Mouse (Mus musculus) cerebellum, adult 2 months (tissue): ENCODE data around the gene Ginm1. TPM values are rescaled to one million over a fixed set of nuclear protein-coding genes. Genes with fewer than 3 reads are reported as not detected.

ENCODE experiments used
- DNase-seq, 2 experiments: peaks; one replicate each; pipeline ENCODE4 v3.0.0; 2021
- H3K27ac ChIP-seq: fragments of 200-500 bp; 2 replicates; pipeline ENCODE4 v1.5.1; 2012; ENCODE audit warnings: low read length, control low read depth, inconsistent platforms; ENCODE audit not compliant: insufficient read depth
- H3K27me3 ChIP-seq: fragments of 200-500 bp; 2 replicates; pipeline ENCODE4 v1.6.1; 2012; ENCODE audit warnings: inconsistent platforms, mild to moderate bottlenecking, low read length, moderate library complexity; ENCODE audit not compliant: control insufficient read depth, insufficient read depth
- H3K4me1 ChIP-seq: fragments of 200-500 bp; 2 replicates; pipeline ENCODE4 v1.6.1; 2011; ENCODE audit warnings: low read length; ENCODE audit not compliant: control insufficient read depth, insufficient read depth
- H3K4me3 ChIP-seq: fragments of 200-500 bp; replicated peaks from 2 replicates; pipeline ENCODE3; 2011; ENCODE audit warnings: mild to moderate bottlenecking, low read depth, low read length, control low read depth; ENCODE audit not compliant: insufficient read depth
- CTCF ChIP-seq: fragments of 200-500 bp; IDR thresholded peaks from 2 replicates; pipeline ENCODE4 v1.5.1; 2011; ENCODE audit warnings: low read depth, mild to moderate bottlenecking, control low read depth, low read length, moderate library complexity, borderline replicate concordance; ENCODE audit not compliant: insufficient read depth
- POLR2A ChIP-seq: fragments of 200-500 bp; IDR thresholded peaks from 2 replicates; pipeline ENCODE4 v1.6.1; 2011; ENCODE audit warnings: low read length, control low read depth, borderline replicate concordance; ENCODE audit not compliant: insufficient read depth
- WGBS: fragments of 180-500 bp; shearing (Covaris S2); methylation state at CpG from one replicate; pipeline ENCODE4 v1.1.7; 2018; 5-methylcytosine and 5-hydroxymethylcytosine counted together
- polyA plus RNA-seq: library from polyadenylated mRNA; depleted of rRNA; stranded (reverse); fragments of >200 nt; gene quantifications from 2 replicates; pipeline ENCODE4 v1.2.3, GENCODE M21; 2012

Ginm1 gene
- polyA plus RNA-seq, 1 experiment, result 34.1 TPM

DNA sequence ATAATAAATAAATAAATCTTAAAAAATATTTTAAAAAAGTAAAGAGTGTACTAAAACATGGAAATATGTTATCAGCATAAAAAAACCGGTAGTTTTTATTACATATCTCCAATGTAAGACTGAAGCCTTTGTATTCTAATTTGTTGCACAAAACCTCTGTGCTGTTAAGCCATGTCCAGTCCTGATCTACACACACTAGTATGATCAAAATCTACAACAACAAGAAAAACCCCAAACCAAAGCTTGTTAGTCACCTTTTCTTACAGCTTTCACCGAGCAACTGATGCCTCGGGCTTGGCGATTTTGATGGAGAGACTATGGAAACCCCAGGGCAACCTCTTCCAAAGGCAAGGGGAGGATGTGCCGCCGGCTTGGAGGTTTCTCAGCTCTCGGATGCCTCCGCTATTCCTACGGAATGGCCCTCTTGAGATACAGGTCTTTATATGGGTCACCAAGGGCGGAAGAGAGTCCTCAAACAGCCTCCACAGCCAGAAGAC lies 322 bp downstream of the Ginm1 start:
- Histone ChIP-seq H3K27me3 (no peaks in the 10 kb centered on the region), H3K4me3 (peak overlapping the region; percentile 96), H3K4me1 (peaks cover 3% of the 10 kb centered on the region), H3K27ac (peak overlapping the region; percentile 61)
- no peak for DNase-seq
- under 1% methylated on average over 10 of the region's 10 CpGs for WGBS
- TF ChIP-seq POLR2A (no peak), CTCF (no peak)

GRCm38 (mm10) chr10:7787319-7787718 lies 5.3 kb downstream of the Ginm1 start:
- no peak overlapping the region for H3K27ac ChIP-seq
- DNase-seq, result no peak
- TF ChIP-seq POLR2A (no peak), CTCF (no peak)
- H3K4me1 ChIP-seq, result no peaks in the 10 kb centered on the region
- no peak overlapping the region for H3K4me3 ChIP-seq
- 58% methylated on average over 2 of the region's 2 CpGs for WGBS
- H3K27me3 ChIP-seq, result no peaks in the 10 kb centered on the region

GRCm38 (mm10) chr10:7781214-7781613 lies 11.4 kb downstream of the Ginm1 start:
- no peaks in the 10 kb centered on the region for H3K4me1 ChIP-seq
- 52% methylated on average over 3 of the region's 3 CpGs for WGBS
- no peak for TF ChIP-seq POLR2A
- no peak for TF ChIP-seq CTCF
- H3K4me3 ChIP-seq, result peak overlapping the region; percentile 68
- no peak overlapping the region for H3K27ac ChIP-seq
- DNase-seq, result no peak
- H3K27me3 ChIP-seq, result no peaks in the 10 kb centered on the region

DNA sequence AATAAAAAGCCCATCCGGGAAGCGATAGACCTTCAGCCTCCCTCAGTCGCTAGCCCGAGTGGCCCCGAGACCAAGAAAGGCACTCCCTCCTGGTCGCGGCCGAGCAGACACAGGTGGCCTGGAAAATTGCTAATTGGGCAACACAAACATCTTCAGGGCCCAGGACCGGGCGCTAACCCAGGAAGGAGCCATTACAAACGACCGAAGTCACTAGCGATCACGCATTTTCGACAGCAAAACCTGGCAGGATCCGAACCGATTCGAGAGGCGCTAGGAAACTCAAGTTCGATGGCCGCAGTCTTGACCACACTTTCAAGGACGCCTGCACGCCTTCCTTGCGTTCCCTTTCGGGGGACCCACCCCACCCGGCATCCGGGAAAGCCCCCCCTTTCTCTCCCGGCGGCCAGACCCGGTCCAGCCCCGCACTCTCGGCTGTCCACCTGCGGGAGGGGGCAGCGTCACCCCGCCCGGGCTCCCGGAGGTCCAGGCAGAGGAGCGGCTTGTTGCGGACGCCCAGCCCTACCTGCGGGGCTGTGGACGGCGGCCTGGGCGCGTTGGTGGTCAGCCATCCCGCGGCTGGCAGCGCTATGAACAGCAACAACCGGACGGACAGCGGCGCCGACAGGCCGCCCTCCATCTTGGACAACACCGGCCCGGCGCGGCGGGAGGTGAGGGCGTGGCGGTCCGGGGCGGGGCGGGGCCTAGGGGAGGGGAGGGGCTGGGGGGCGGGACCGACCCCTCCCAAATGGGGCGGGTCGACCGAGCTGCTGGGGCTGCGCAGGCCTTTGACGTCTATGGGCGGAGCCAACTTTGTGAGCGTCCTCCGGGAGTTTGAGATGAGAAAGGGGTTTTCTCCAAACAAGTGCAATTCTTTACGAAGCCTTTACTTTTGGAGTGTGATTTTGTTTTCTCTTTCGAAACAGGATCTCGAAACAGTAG lies 12.1 kb downstream of the Ginm1 start:
- Histone ChIP-seq H3K27me3 (no peaks in the 10 kb centered on the region), H3K27ac (peak overlapping the region; percentile 49; the same call in 1 of the 2 replicates), H3K4me3 (peak overlapping the region; percentile 68), H3K4me1 (no peaks in the 10 kb centered on the region)
- peak; percentile 89 for DNase-seq
- under 1% methylated on average over 66 of the region's 77 CpGs for WGBS
- TF ChIP-seq CTCF (no peak), POLR2A (peak; percentile 57; the same call in 1 of the 2 replicates)

GRCm38 (mm10) chr10:7779751-7780237 lies 12.8 kb downstream of the Ginm1 start:
- Histone ChIP-seq H3K27me3 (no peaks in the 10 kb centered on the region), H3K4me1 (no peaks in the 10 kb centered on the region), H3K27ac (no peak overlapping the region), H3K4me3 (peak overlapping the region; percentile 68)
- WGBS, result 21% methylated on average over 7 of the region's 7 CpGs
- no peak for DNase-seq
- TF ChIP-seq CTCF (no peak), POLR2A (no peak)

DNA sequence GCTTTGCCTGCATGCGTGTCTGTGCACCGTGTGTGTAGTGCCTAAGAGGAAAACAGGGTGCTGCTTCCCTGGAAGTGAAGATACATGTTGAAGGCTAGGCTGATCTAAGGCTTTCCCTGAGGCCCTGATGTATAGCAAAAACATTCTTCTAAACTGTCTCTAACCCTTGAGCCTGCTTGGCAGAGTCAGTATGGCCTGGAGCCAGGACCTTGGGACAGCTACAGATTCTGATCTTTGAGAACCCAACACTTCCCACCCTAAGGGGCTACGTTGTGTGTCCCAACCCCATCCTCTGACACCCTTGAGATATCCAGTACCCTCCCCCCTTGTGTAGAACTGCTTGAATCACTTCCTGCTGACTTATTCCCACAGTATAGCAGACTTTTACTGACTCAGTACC lies 14.3 kb downstream of the Ginm1 start:
- TF ChIP-seq POLR2A (no peak), CTCF (no peak)
- Histone ChIP-seq H3K27me3 (no peaks in the 10 kb centered on the region), H3K4me3 (no peak overlapping the region), H3K4me1 (no peaks in the 10 kb centered on the region), H3K27ac (no peak overlapping the region)
- peak; percentile 15 for DNase-seq
- 87% methylated on average over 3 of the region's 3 CpGs for WGBS

DNA sequence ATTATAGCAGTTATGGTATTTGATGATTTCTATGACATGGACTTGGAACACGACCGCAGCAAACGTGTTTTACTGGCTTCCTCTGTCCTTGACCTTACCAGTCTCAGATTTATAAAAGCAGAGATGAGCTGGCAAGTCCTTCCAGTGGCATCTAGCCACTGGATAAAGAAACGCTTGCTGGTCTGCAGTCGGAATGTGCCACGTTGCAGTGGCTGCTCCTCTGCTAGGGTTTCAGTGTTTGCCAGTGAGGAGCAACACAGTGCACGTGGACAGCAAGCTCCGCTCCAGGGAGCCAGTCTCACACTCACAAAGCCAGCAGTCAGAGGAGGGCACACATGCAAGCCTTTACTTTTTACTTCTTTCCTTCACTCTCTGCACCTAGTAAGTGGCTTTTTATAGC lies 17.2 kb downstream of the Ginm1 start:
- no peaks in the 10 kb centered on the region for H3K4me1 ChIP-seq
- no peak overlapping the region for H3K4me3 ChIP-seq
- TF ChIP-seq CTCF, result no peak
- no peak for TF ChIP-seq POLR2A
- no peak overlapping the region for H3K27ac ChIP-seq
- 86% methylated on average over 8 of the region's 8 CpGs for WGBS
- no peak for DNase-seq
- no peaks in the 10 kb centered on the region for H3K27me3 ChIP-seq

GRCm38 (mm10) chr10:7772769-7773168 lies 19.9 kb downstream of the Ginm1 start:
- no peaks in the 10 kb centered on the region for H3K27me3 ChIP-seq
- H3K27ac ChIP-seq, result no peak overlapping the region
- DNase-seq, result no peak
- H3K4me1 ChIP-seq, result no peaks in the 10 kb centered on the region
- 88% methylated on average over 1 of the region's 1 CpGs for WGBS
- TF ChIP-seq CTCF, result no peak
- TF ChIP-seq POLR2A, result no peak
- no peak overlapping the region for H3K4me3 ChIP-seq
